12 mouse cellular contexts compared by ENCODE assay signal in the genomic region with DNA sequence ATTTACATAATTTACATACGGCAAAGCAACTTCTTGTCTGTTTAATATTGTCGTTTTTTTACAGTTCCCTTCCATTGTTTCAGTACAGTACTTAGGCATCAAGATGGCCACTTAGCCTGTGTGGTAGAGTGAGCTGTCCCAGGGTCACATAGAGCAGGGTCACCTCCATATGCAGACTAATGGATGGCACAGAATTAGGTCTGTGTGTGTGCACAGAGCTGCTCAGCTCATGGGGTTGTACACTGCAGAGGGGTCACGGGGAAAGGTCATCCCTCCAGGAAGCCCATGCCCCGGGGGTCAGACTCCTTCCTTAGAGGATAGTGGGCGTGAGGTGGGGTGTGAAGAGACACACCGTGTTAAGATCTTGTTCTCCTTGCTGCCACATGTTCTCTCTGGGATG.
"Had no signal": no experiment of that assay in that cellular context is flagged by ENCODE, and none has a peak within 500 bp of the region (broad histone marks: within the 10 kb centered on the region; RNA-seq: fewer than 3 reads in every experiment).

No protein-coding gene starts in this region.

- H3K4me3 ChIP-seq: liver, embryonic 15.5 days; midbrain, embryonic 12.5 days; neural tube, embryonic 12.5 days had no signal

- H3K4me2 ChIP-seq: liver, embryonic 15.5 days; midbrain, embryonic 12.5 days; neural tube, embryonic 12.5 days had no signal

- H3K9me3 ChIP-seq: liver, embryonic 15.5 days; midbrain, embryonic 12.5 days; neural tube, embryonic 12.5 days had no signal

- H3K9ac ChIP-seq: liver, embryonic 15.5 days; midbrain, embryonic 12.5 days; neural tube, embryonic 12.5 days had no signal

- H3K27me3 ChIP-seq: midbrain, embryonic 12.5 days; neural tube, embryonic 12.5 days had no signal

- ATAC-seq: intestine, postnatal 0 days; lung, postnatal 0 days had no signal

- DNase-seq: kidney, postnatal 25 days; layer of hippocampus, adult 9-11 months; liver; lung, adult 2 months; lung, postnatal 4 days; thymus, postnatal 4 days had no signal

- H3K36me3 ChIP-seq: midbrain, embryonic 12.5 days; neural tube, embryonic 12.5 days had no signal

- H3K27ac ChIP-seq: liver, embryonic 15.5 days; midbrain, embryonic 12.5 days; neural tube, embryonic 12.5 days; stomach, postnatal 0 days had no signal

- H3K4me1 ChIP-seq: midbrain, embryonic 12.5 days; neural tube, embryonic 12.5 days had no signal
